Mouse (Mus musculus): Measurements from ENCODE around the gene Iars2. TPM values are rescaled to one million over a fixed set of nuclear protein-coding genes. Genes with fewer than 3 reads are reported as not detected.
A peak's percentile ranks its signal among the peaks of the same experiment; 100 is the strongest.

Gene Iars2
- total and polyA plus RNA-seq, 2 experiments: 20.8 to 25.8 TPM

GRCm38 (mm10) chr1:185298496-185298895, 30.7 kb downstream of the Iars2 start:
- Histone ChIP-seq H3K27me3 (ENCODE audit: control insufficient read depth, insufficient read depth, low read length) (no peaks in the 10 kb centered on the region), H3K9ac (ENCODE audit: low read depth, low read length) (no peak overlapping the region), H3K36me3 (ENCODE audit: control insufficient read depth, insufficient read depth, low read length) (peaks cover 24% of the 10 kb centered on the region), H3K4me3 (ENCODE audit: insufficient read depth, low read depth, low read length) (no peak overlapping the region), H3K79me2 (ENCODE audit: control insufficient read depth, insufficient read depth, low read length) (no peaks in the 10 kb centered on the region), H3K4me1 (ENCODE audit: control insufficient read depth, insufficient read depth, low read length) (no peaks in the 10 kb centered on the region), H3K27ac (replicated peaks; ENCODE audit: insufficient read depth, low read depth, low read length) (no peak overlapping the region)
- 72% methylated on average over 8 of the region's 8 CpGs for WGBS
- DNase-seq (ENCODE audit: extremely low read depth, low read depth, low spot score): peak; percentile 93
- TF ChIP-seq CTCF (IDR thresholded peaks at IDR 0.05; ENCODE audit: low read depth, low read length) (no peak), POLR2A (IDR thresholded peaks at IDR 0.05; ENCODE audit: extremely low read depth, insufficient read depth, low read length) (no peak)

GRCm38 (mm10) chr1:185296850-185297249, 32.3 kb downstream of the Iars2 start:
- Histone ChIP-seq H3K4me3 (ENCODE audit: insufficient read depth, low read depth, low read length) (no peak overlapping the region), H3K79me2 (ENCODE audit: control insufficient read depth, insufficient read depth, low read length) (no peaks in the 10 kb centered on the region), H3K36me3 (ENCODE audit: control insufficient read depth, insufficient read depth, low read length) (peaks cover 26% of the 10 kb centered on the region), H3K9ac (ENCODE audit: low read depth, low read length) (no peak overlapping the region), H3K4me1 (ENCODE audit: control insufficient read depth, insufficient read depth, low read length) (no peaks in the 10 kb centered on the region), H3K27ac (replicated peaks; ENCODE audit: insufficient read depth, low read depth, low read length) (no peak overlapping the region), H3K27me3 (ENCODE audit: control insufficient read depth, insufficient read depth, low read length) (no peaks in the 10 kb centered on the region)
- TF ChIP-seq POLR2A (IDR thresholded peaks at IDR 0.05; ENCODE audit: extremely low read depth, insufficient read depth, low read length) (no peak), CTCF (IDR thresholded peaks at IDR 0.05; ENCODE audit: low read depth, low read length) (no peak)
- WGBS: 96% methylated on average over 7 of the region's 7 CpGs
- DNase-seq (ENCODE audit: extremely low read depth, low read depth, low spot score): no peak

DNA sequence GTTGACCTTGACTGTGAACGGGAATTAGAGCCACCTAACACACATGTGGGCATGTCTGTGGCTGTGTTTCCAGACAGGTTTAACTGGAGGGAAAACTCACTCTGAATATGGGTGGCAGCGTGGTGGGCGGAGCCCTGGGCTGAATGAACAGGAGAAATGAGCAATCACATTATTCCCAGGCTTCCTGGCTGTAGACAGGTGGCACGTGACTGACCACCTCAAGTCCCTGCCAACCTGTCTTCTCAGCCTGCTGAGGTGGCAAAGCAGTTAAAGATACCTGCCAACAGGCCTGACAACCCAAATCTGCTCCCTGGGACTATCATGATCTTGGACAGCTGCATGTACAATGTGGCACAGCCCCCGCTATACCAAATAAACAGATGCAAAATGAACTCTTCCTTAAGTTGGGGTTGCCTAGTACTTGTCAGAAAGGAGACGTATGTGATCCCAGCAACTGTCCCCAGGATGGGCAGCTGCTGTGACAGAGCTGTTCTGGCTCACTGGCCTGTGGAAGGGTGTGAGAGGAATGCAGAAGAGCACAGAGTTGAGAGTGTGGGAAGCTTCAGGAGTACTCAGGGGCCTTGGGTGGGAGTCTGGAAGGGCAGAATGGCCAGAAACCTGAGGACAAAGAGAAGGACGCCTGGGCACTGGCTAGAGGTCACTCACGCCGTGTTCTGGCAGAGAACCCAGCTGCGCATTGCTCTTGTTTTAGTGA, 36.4 kb downstream of the Iars2 start:
- DNase-seq (ENCODE audit: extremely low read depth, low read depth, low spot score): no peak
- H3K27me3 ChIP-seq (ENCODE audit: control insufficient read depth, insufficient read depth, low read length): no peaks in the 10 kb centered on the region
- no peak overlapping the region for H3K27ac ChIP-seq (replicated peaks; ENCODE audit: insufficient read depth, low read depth, low read length)
- 94% methylated on average over 10 of the region's 10 CpGs for WGBS
- H3K36me3 ChIP-seq (ENCODE audit: control insufficient read depth, insufficient read depth, low read length): peaks cover 30% of the 10 kb centered on the region
- TF ChIP-seq POLR2A (IDR thresholded peaks at IDR 0.05; ENCODE audit: extremely low read depth, insufficient read depth, low read length) (no peak), CTCF (IDR thresholded peaks at IDR 0.05; ENCODE audit: low read depth, low read length) (no peak)
- no peak overlapping the region for H3K4me3 ChIP-seq (ENCODE audit: insufficient read depth, low read depth, low read length)
- no peaks in the 10 kb centered on the region for H3K79me2 ChIP-seq (ENCODE audit: control insufficient read depth, insufficient read depth, low read length)
- H3K4me1 ChIP-seq (ENCODE audit: control insufficient read depth, insufficient read depth, low read length): no peaks in the 10 kb centered on the region
- no peak overlapping the region for H3K9ac ChIP-seq (ENCODE audit: low read depth, low read length)

DNA sequence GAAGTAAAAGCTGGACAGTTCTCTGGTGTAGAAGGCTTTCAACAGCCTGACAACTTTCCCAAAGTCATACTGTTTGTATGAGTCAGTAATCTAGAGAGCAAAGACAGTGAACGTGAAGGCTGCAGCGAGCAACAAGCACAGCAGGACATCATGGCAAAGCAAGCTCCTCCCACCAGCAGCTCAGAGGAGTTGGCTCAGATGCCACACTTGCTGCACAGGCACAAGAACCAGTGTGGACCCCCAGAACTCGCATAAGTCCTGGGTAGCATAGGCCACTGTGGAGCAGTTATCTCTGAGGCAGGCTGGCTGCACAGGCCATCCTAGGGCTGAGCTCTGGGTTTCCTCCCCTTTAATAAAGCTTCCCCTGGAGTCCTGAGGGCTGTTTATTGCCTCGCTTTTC, 37.9 kb downstream of the Iars2 start:
- Histone ChIP-seq H3K4me1 (ENCODE audit: control insufficient read depth, insufficient read depth, low read length) (no peaks in the 10 kb centered on the region), H3K36me3 (ENCODE audit: control insufficient read depth, insufficient read depth, low read length) (peaks cover 29% of the 10 kb centered on the region), H3K27ac (replicated peaks; ENCODE audit: insufficient read depth, low read depth, low read length) (no peak overlapping the region), H3K27me3 (ENCODE audit: control insufficient read depth, insufficient read depth, low read length) (no peaks in the 10 kb centered on the region), H3K9ac (ENCODE audit: low read depth, low read length) (no peak overlapping the region), H3K4me3 (ENCODE audit: insufficient read depth, low read depth, low read length) (no peak overlapping the region), H3K79me2 (ENCODE audit: control insufficient read depth, insufficient read depth, low read length) (no peaks in the 10 kb centered on the region)
- WGBS: 95% methylated on average over 4 of the region's 4 CpGs
- DNase-seq (ENCODE audit: extremely low read depth, low read depth, low spot score): no peak
- TF ChIP-seq POLR2A (IDR thresholded peaks at IDR 0.05; ENCODE audit: extremely low read depth, insufficient read depth, low read length): no peak
- TF ChIP-seq CTCF (IDR thresholded peaks at IDR 0.05; ENCODE audit: low read depth, low read length): no peak

GRCm38 (mm10) chr1:185289231-185289630, 40.0 kb downstream of the Iars2 start:
- Histone ChIP-seq H3K79me2 (ENCODE audit: control insufficient read depth, insufficient read depth, low read length) (no peaks in the 10 kb centered on the region), H3K4me3 (ENCODE audit: insufficient read depth, low read depth, low read length) (no peak overlapping the region), H3K36me3 (ENCODE audit: control insufficient read depth, insufficient read depth, low read length) (peaks cover 23% of the 10 kb centered on the region), H3K4me1 (ENCODE audit: control insufficient read depth, insufficient read depth, low read length) (no peaks in the 10 kb centered on the region), H3K27ac (replicated peaks; ENCODE audit: insufficient read depth, low read depth, low read length) (no peak overlapping the region), H3K27me3 (ENCODE audit: control insufficient read depth, insufficient read depth, low read length) (no peaks in the 10 kb centered on the region), H3K9ac (ENCODE audit: low read depth, low read length) (no peak overlapping the region)
- 71% methylated on average over 5 of the region's 5 CpGs for WGBS
- DNase-seq (ENCODE audit: extremely low read depth, low read depth, low spot score): no peak
- TF ChIP-seq CTCF (IDR thresholded peaks at IDR 0.05; ENCODE audit: low read depth, low read length): no peak
- TF ChIP-seq POLR2A (IDR thresholded peaks at IDR 0.05; ENCODE audit: extremely low read depth, insufficient read depth, low read length): no peak

DNA sequence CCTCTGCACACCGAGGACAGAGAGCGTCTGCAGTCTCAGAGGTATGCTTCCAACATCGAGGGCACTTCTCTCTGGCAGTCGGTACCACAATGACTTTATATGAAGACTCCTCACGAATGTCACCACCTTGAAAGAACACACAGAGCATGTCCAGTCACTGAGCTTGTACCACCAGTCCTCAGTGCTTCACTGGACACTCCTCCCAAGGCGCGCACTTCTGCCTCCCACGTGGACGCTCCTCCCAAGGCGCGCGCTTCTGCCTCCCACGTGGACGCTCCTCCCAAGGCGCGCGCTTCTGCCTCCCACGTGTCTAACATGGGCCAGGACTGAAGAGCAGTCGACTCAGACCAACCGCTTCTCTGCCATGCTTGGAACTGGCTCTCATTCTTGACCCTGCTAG, 42.1 kb downstream of the Iars2 start:
- peaks cover 26% of the 10 kb centered on the region for H3K36me3 ChIP-seq (ENCODE audit: control insufficient read depth, insufficient read depth, low read length)

More for the DNA sequence above, 42.1 kb downstream of the Iars2 start:
- no peak for TF ChIP-seq CTCF (IDR thresholded peaks at IDR 0.05; ENCODE audit: low read depth, low read length)
- no peak for TF ChIP-seq POLR2A (IDR thresholded peaks at IDR 0.05; ENCODE audit: extremely low read depth, insufficient read depth, low read length)
- peak; percentile 70 for DNase-seq (ENCODE audit: extremely low read depth, low read depth, low spot score)
- Histone ChIP-seq H3K27me3 (ENCODE audit: control insufficient read depth, insufficient read depth, low read length) (no peaks in the 10 kb centered on the region), H3K4me1 (ENCODE audit: control insufficient read depth, insufficient read depth, low read length) (no peaks in the 10 kb centered on the region), H3K4me3 (ENCODE audit: insufficient read depth, low read depth, low read length) (no peak overlapping the region), H3K9ac (ENCODE audit: low read depth, low read length) (no peak overlapping the region), H3K79me2 (ENCODE audit: control insufficient read depth, insufficient read depth, low read length) (no peaks in the 10 kb centered on the region), H3K27ac (replicated peaks; ENCODE audit: insufficient read depth, low read depth, low read length) (no peak overlapping the region)
- WGBS: 81% methylated on average over 20 of the region's 20 CpGs
